Mouse (Mus musculus): Measurements from ENCODE around the gene Myh11. TPM values are rescaled to one million over a fixed set of nuclear protein-coding genes. Genes with fewer than 3 reads are reported as not detected.

The Myh11 gene
- total and polyA plus RNA-seq, 3 experiments: 0.01 TPM; not detected in 2

DNA sequence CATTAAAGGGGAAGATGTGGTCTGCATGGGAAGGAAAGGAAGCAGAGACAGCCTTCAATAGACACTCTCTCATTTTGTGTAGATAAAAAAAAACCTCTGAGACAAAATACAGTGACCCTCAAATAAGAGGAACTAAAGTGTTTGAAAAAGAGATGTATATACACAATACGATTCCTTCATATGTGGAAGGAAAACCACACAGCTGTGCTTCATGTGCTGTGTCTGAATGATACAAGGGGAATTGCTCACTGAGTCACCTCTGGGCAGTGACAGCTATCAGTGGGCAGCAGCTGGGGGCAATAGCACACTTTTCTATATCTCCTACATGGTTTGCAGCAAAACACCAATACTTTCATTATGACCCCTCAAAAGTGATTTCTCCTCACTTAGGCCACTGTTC lies 16.2 kb upstream of the Myh11 start (continued):
- TF ChIP-seq ZNF384 (IDR thresholded peaks at IDR 0.05; ENCODE audit: low read depth, low read length): peak; percentile 79
- no peak for TF ChIP-seq RAD21 (IDR thresholded peaks at IDR 0.05; ENCODE audit: low read depth, low read length)
- TF ChIP-seq BHLHE40 (IDR thresholded peaks at IDR 0.05; ENCODE audit: borderline replicate concordance, low read depth, low read length): peak; percentile 58; the same call in 1 of the 2 replicates
- TF ChIP-seq NELFE (IDR thresholded peaks at IDR 0.05; ENCODE audit: low read depth, low read length): no peak
- peak; percentile 80 to 87 for TF ChIP-seq EP300 (IDR thresholded peaks at IDR 0.05; ENCODE audit: low read depth in 1 of 2, low read length in 2 of 2)
- peak; percentile 83 for TF ChIP-seq TCF12 (IDR thresholded peaks at IDR 0.05; ENCODE audit: low read depth, low read length)
- no peak for TF ChIP-seq POLR2AphosphoS5 (IDR thresholded peaks at IDR 0.05; ENCODE audit: borderline replicate concordance, low read depth, low read length)
- TF ChIP-seq CHD1 (IDR thresholded peaks at IDR 0.05; ENCODE audit: low read depth, low read length): no peak
- no peak for TF ChIP-seq TBP (IDR thresholded peaks at IDR 0.05; ENCODE audit: low read depth, low read length)
- 0 out of 2 replicates have a peak, but pooled peaks have one; percentile 18 for TF ChIP-seq ELF1 (IDR thresholded peaks at IDR 0.05; ENCODE audit: low read depth, low read length)
- TF ChIP-seq MYB (IDR thresholded peaks at IDR 0.05; ENCODE audit: low read depth, low read length): no peak
- no peak for TF ChIP-seq CTCF (IDR thresholded peaks at IDR 0.05 in 2 of 3, conservative IDR thresholded peaks at IDR 0.05 in 1 of 3; ENCODE audit: control insufficient read depth in 1 of 3, insufficient read depth in 1 of 3, low read depth in 2 of 3, low read length in 3 of 3, poor library complexity in 1 of 3, severe bottlenecking in 1 of 3)

DNA sequence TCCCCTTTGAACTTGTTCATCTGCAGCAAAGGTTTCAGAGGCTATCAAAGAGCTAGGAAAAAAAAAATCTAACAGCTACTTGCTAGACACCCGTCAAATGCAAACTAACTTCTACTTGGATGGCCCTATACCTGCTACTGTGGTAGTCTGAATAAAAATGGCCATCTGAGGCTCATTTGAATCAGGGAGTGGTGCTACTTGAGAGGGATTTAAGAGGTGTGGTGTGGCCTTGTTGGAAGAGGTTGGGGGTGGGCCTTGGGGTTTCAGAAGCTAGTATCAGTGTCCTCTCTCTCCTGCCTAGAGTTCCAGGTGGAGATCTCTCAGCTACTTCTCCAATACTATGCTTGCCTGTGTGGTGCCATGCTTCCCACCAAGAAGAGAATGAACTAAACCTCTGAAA lies 15.3 kb upstream of the Myh11 start:
- H3K79me2 ChIP-seq (ENCODE audit: control insufficient read depth, insufficient read depth, low read length, poor library complexity): peaks cover 1% of the 10 kb centered on the region; the same call in 1 of the 2 replicates
- TF ChIP-seq HCFC1 (IDR thresholded peaks at IDR 0.05; ENCODE audit: low read depth, low read length) (no peak), GATA1 (IDR thresholded peaks at IDR 0.05; ENCODE audit: low read depth, low read length) (no peak), TAL1 (IDR thresholded peaks at IDR 0.05; ENCODE audit: low read length) (no peak), ZNF384 (IDR thresholded peaks at IDR 0.05; ENCODE audit: low read depth, low read length) (no peak), ELF1 (IDR thresholded peaks at IDR 0.05; ENCODE audit: low read depth, low read length) (no peak), E2F4 (IDR thresholded peaks at IDR 0.05; ENCODE audit: borderline replicate concordance, low read depth, low read length) (no peak), SIN3A (IDR thresholded peaks at IDR 0.05; ENCODE audit: low read length) (no peak), MYC (IDR thresholded peaks at IDR 0.05; ENCODE audit: low read depth, low read length) (no peak), NELFE (IDR thresholded peaks at IDR 0.05; ENCODE audit: low read depth, low read length) (no peak), MYB (IDR thresholded peaks at IDR 0.05; ENCODE audit: low read depth, low read length) (no peak), MEF2A (IDR thresholded peaks at IDR 0.05; ENCODE audit: extremely low read depth, insufficient replicate concordance, low read depth, low read length, poor library complexity, severe bottlenecking) (no peak), MAZ (IDR thresholded peaks at IDR 0.05; ENCODE audit: low read depth, low read length) (no peak), NRF1 (IDR thresholded peaks at IDR 0.05; ENCODE audit: insufficient read depth, low read depth, low read length, poor library complexity, severe bottlenecking) (no peak), GABPA (IDR thresholded peaks at IDR 0.05; ENCODE audit: low read depth, low read length) (no peak), MAX (IDR thresholded peaks at IDR 0.05; ENCODE audit: low read length) (no peak), ZKSCAN1 (IDR thresholded peaks at IDR 0.05; ENCODE audit: low read depth, low read length) (no peak), TCF12 (IDR thresholded peaks at IDR 0.05; ENCODE audit: low read depth, low read length) (no peak), POLR2AphosphoS5 (IDR thresholded peaks at IDR 0.05; ENCODE audit: borderline replicate concordance, low read depth, low read length) (no peak), CHD1 (IDR thresholded peaks at IDR 0.05; ENCODE audit: low read depth, low read length) (no peak), MAFK (IDR thresholded peaks at IDR 0.05; ENCODE audit: borderline replicate concordance, low read depth, low read length) (no peak)
- H3K36me3 ChIP-seq (ENCODE audit: control insufficient read depth in 1 of 2, insufficient read depth in 2 of 2, low read length in 2 of 2): peaks cover 3 to 48% of the 10 kb centered on the region in 2 experiments
- no peaks in the 10 kb centered on the region for H3K27me3 ChIP-seq (ENCODE audit: control insufficient read depth in 1 of 2, insufficient read depth in 2 of 2, low read length in 2 of 2)
- no peak for DNase-seq (ENCODE audit: low read depth, low spot score)
- H3K4me1 ChIP-seq (ENCODE audit: control insufficient read depth in 1 of 2, insufficient read depth in 2 of 2, low read length in 2 of 2): peaks cover 13 to 39% of the 10 kb centered on the region in 2 experiments
- no peak overlapping the region for H3K4me3 ChIP-seq (ENCODE audit: control insufficient read depth in 1 of 2, insufficient read depth in 1 of 2, low read depth in 2 of 2, low read length in 2 of 2)
- H3K9me3 ChIP-seq (replicated peaks; ENCODE audit: insufficient read depth, low read length): no peaks in the 10 kb centered on the region
- H3K9ac ChIP-seq (ENCODE audit: control insufficient read depth, low read depth, low read length, poor library complexity, severe bottlenecking): no peak overlapping the region
- H3K27ac ChIP-seq (ENCODE audit: control insufficient read depth, low read depth, low read length): no peak overlapping the region
